Mouse (Mus musculus): Measurements from ENCODE around the gene Galnt13. TPM values are rescaled to one million over a fixed set of nuclear protein-coding genes. Genes with fewer than 3 reads are reported as not detected.

The Galnt13 gene
- polyA plus RNA-seq, 2 experiments: not detected

DNA sequence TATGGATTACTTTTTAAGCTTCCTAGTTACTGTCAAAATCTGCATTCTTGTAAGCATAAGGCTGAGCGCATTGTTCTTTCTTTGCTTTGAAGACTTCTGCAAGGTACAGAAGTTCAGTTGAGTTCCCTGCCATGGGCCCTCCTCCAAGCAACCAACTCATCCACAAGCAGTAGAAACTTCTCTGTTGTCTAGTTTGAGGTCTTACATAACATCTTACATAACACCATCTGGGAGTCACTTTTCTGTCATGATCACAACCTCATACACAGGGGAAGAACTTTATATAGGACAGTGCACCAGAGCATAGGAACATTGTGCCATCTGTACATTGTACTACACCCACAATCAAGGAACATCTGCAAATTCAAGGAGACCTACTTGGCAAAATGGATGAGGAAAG lies 651.9 kb downstream of the Galnt13 start:
- TF ChIP-seq EP300 (IDR thresholded peaks at IDR 0.05; ENCODE audit: low read depth): no peak
- TF ChIP-seq CTCF (IDR thresholded peaks at IDR 0.05; ENCODE audit: low read depth): no peak
- Histone ChIP-seq H3K9ac (replicated peaks) (no peak overlapping the region), H3K27ac (no peak overlapping the region), H3K4me1 (replicated peaks; ENCODE audit: control insufficient read depth in 2 of 2, insufficient read depth in 2 of 2, low read length in 1 of 2) (no peaks in the 10 kb centered on the region), H3K4me2 (ENCODE audit: low read depth) (no peak overlapping the region), H3K9me3 (ENCODE audit: control insufficient read depth, low read length) (no peaks in the 10 kb centered on the region), H3K36me3 (replicated peaks; ENCODE audit: control insufficient read depth, insufficient read depth, low read depth) (no peaks in the 10 kb centered on the region), H3K4me3 (ENCODE audit: insufficient read depth in 1 of 2, low read depth in 2 of 2, low read length in 2 of 2) (no peak overlapping the region), H3K27me3 (ENCODE audit: control insufficient read depth, insufficient read depth, low read length) (no peaks in the 10 kb centered on the region)
- ATAC-seq (ENCODE audit: insufficient read depth) (no peak), DNase-seq (ENCODE audit: low read depth in 3 of 3, low spot score in 3 of 3) (no peak)
- 83% methylated on average over 1 of the region's 1 CpGs for WGBS (ENCODE audit: insufficient replicate concordance)

GRCm38 (mm10) chr2:55090332-55090731 lies 654.2 kb downstream of the Galnt13 start:
- Histone ChIP-seq H3K27ac (no peak overlapping the region), H3K4me1 (replicated peaks; ENCODE audit: control insufficient read depth in 2 of 2, insufficient read depth in 2 of 2, low read length in 1 of 2) (no peaks in the 10 kb centered on the region), H3K9me3 (ENCODE audit: control insufficient read depth, low read length) (no peaks in the 10 kb centered on the region), H3K4me3 (ENCODE audit: insufficient read depth in 1 of 2, low read depth in 2 of 2, low read length in 2 of 2) (no peak overlapping the region), H3K36me3 (replicated peaks; ENCODE audit: control insufficient read depth, insufficient read depth, low read depth) (no peaks in the 10 kb centered on the region), H3K9ac (replicated peaks) (no peak overlapping the region), H3K4me2 (ENCODE audit: low read depth) (no peak overlapping the region), H3K27me3 (ENCODE audit: control insufficient read depth, insufficient read depth, low read length) (no peaks in the 10 kb centered on the region)
- no peak for ATAC-seq (ENCODE audit: insufficient read depth)
- 16% methylated on average over 3 of the region's 3 CpGs for WGBS (ENCODE audit: insufficient replicate concordance)
- no peak for DNase-seq (ENCODE audit: low read depth in 3 of 3, low spot score in 3 of 3)
- TF ChIP-seq CTCF (IDR thresholded peaks at IDR 0.05; ENCODE audit: low read depth): no peak
- no peak for TF ChIP-seq EP300 (IDR thresholded peaks at IDR 0.05; ENCODE audit: low read depth)

- H3K4me2 ChIP-seq (ENCODE audit: low read depth): no peak overlapping the region
- H3K4me3 ChIP-seq (ENCODE audit: insufficient read depth in 1 of 2, low read depth in 2 of 2, low read length in 2 of 2): no peak overlapping the region
- H3K36me3 ChIP-seq (replicated peaks; ENCODE audit: control insufficient read depth, insufficient read depth, low read depth): no peaks in the 10 kb centered on the region
- ATAC-seq (ENCODE audit: insufficient read depth) (no peak), DNase-seq (ENCODE audit: low read depth in 3 of 3, low spot score in 3 of 3) (no peak)
- no peaks in the 10 kb centered on the region for H3K9me3 ChIP-seq (ENCODE audit: control insufficient read depth, low read length)
- 56% methylated on average over 4 of the region's 4 CpGs for WGBS (ENCODE audit: insufficient replicate concordance)
- H3K27ac ChIP-seq: no peak overlapping the region
- H3K9ac ChIP-seq (replicated peaks): no peak overlapping the region
- no peaks in the 10 kb centered on the region for H3K27me3 ChIP-seq (ENCODE audit: control insufficient read depth, insufficient read depth, low read length)
- H3K4me1 ChIP-seq (replicated peaks; ENCODE audit: control insufficient read depth in 2 of 2, insufficient read depth in 2 of 2, low read length in 1 of 2): no peaks in the 10 kb centered on the region
- no peak for TF ChIP-seq CTCF (IDR thresholded peaks at IDR 0.05; ENCODE audit: low read depth)
- no peak for TF ChIP-seq EP300 (IDR thresholded peaks at IDR 0.05; ENCODE audit: low read depth)
These were observed 655.4 kb downstream of the Galnt13 start for GRCm38 (mm10) chr2:55091495-55091894.

GRCm38 (mm10) chr2:55099100-55099499 lies 663.0 kb downstream of the Galnt13 start:
- Histone ChIP-seq H3K27me3 (ENCODE audit: control insufficient read depth, insufficient read depth, low read length) (no peaks in the 10 kb centered on the region), H3K4me2 (ENCODE audit: low read depth) (no peak overlapping the region), H3K36me3 (replicated peaks; ENCODE audit: control insufficient read depth, insufficient read depth, low read depth) (no peaks in the 10 kb centered on the region), H3K9ac (replicated peaks) (no peak overlapping the region), H3K9me3 (ENCODE audit: control insufficient read depth, low read length) (no peaks in the 10 kb centered on the region), H3K27ac (no peak overlapping the region), H3K4me1 (replicated peaks; ENCODE audit: control insufficient read depth in 2 of 2, insufficient read depth in 2 of 2, low read length in 1 of 2) (no peaks in the 10 kb centered on the region), H3K4me3 (ENCODE audit: insufficient read depth in 1 of 2, low read depth in 2 of 2, low read length in 2 of 2) (no peak overlapping the region)
- 53% methylated on average over 1 of the region's 1 CpGs for WGBS (ENCODE audit: insufficient replicate concordance)
- TF ChIP-seq EP300 (IDR thresholded peaks at IDR 0.05; ENCODE audit: low read depth) (no peak), CTCF (IDR thresholded peaks at IDR 0.05; ENCODE audit: low read depth) (no peak)
- ATAC-seq (ENCODE audit: insufficient read depth) (no peak), DNase-seq (ENCODE audit: low read depth in 3 of 3, low spot score in 3 of 3) (no peak)

GRCm38 (mm10) chr2:55101279-55101678 lies 665.2 kb downstream of the Galnt13 start:
- Histone ChIP-seq H3K4me2 (ENCODE audit: low read depth) (no peak overlapping the region), H3K9me3 (ENCODE audit: control insufficient read depth, low read length) (no peaks in the 10 kb centered on the region), H3K4me1 (replicated peaks; ENCODE audit: control insufficient read depth in 2 of 2, insufficient read depth in 2 of 2, low read length in 1 of 2) (no peaks in the 10 kb centered on the region), H3K27ac (no peak overlapping the region), H3K27me3 (ENCODE audit: control insufficient read depth, insufficient read depth, low read length) (no peaks in the 10 kb centered on the region), H3K4me3 (ENCODE audit: insufficient read depth in 1 of 2, low read depth in 2 of 2, low read length in 2 of 2) (no peak overlapping the region), H3K36me3 (replicated peaks; ENCODE audit: control insufficient read depth, insufficient read depth, low read depth) (no peaks in the 10 kb centered on the region), H3K9ac (replicated peaks) (no peak overlapping the region)
- 50% methylated on average over 5 of the region's 5 CpGs for whole genome bisulfite sequencing (ENCODE audit: insufficient replicate concordance)
- DNase-seq (ENCODE audit: low read depth in 3 of 3, low spot score in 3 of 3) (no peak), ATAC-seq (ENCODE audit: insufficient read depth) (no peak)
- TF ChIP-seq CTCF (IDR thresholded peaks at IDR 0.05; ENCODE audit: low read depth): no peak

Measured in liver, embryonic 14.5 days (tissue).